Mouse (Mus musculus): ENCODE measurements around the gene Ssbp3. TPM values are rescaled to one million over a fixed set of nuclear protein-coding genes. Genes with fewer than 3 reads are reported as not detected.

Gene Ssbp3
- polyA plus RNA-seq, 1 experiment = 145 TPM

DNA sequence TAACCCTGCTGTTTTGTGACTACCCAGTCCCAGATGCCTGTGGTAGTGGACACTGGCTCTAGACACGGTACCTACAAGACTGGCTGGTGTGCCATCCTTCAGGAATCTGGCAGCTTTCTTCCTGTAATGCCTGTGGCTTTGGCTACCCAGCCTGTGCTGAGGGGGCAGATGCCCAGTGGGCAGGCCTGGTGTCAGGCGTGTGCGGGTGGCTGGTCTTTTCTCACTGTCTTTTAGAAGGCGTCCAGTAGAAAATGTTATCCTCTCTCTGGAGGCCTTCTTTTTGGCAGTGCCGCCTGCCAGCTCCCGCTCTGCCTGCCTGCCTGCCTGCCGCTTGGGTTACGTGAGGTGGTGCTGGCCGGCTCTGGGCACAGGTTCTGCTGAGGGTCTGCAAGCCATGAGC, 15.9 kb downstream of the Ssbp3 start:
- Histone ChIP-seq H3K27ac (ENCODE audit: insufficient read depth, low read length) (no peak overlapping the region), H3K4me3 (ENCODE audit: insufficient read depth, low read length) (no peak overlapping the region), H3K4me1 (ENCODE audit: control insufficient read depth, insufficient read depth, low read length) (peaks cover 4% of the 10 kb centered on the region; the same call in 1 of the 2 replicates)
- TF ChIP-seq POLR2A (IDR thresholded peaks at IDR 0.05; ENCODE audit: low read depth, low read length) (no peak), CTCF (IDR thresholded peaks at IDR 0.05; ENCODE audit: borderline replicate concordance, insufficient read depth, low read length) (no peak)

DNA sequence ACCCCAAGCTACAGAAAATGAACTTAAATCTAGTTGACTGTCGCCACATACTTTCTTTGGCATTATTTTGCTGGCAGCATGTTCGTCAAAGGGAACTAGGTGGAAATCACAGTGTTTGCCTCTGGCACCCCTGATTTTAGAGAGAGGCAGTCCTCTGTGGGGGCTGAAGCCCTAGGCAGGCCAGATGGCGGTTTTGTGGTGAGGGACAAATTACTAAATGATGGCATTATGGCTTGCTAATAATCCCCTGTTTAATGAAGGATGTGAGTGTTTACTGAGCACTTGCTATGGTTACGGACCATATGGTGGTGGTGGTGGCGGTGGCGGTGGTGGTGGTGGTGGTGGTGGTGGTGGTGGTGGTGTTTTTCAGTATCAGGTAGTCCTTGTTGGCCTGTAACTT, 16.5 kb downstream of the Ssbp3 start:
- peaks cover 4% of the 10 kb centered on the region; the same call in 1 of the 2 replicates for H3K4me1 ChIP-seq (ENCODE audit: control insufficient read depth, insufficient read depth, low read length)
- no peak overlapping the region for H3K27ac ChIP-seq (ENCODE audit: insufficient read depth, low read length)
- no peak for TF ChIP-seq POLR2A (IDR thresholded peaks at IDR 0.05; ENCODE audit: low read depth, low read length)
- no peak for TF ChIP-seq CTCF (IDR thresholded peaks at IDR 0.05; ENCODE audit: borderline replicate concordance, insufficient read depth, low read length)
- no peak overlapping the region for H3K4me3 ChIP-seq (ENCODE audit: insufficient read depth, low read length)

DNA sequence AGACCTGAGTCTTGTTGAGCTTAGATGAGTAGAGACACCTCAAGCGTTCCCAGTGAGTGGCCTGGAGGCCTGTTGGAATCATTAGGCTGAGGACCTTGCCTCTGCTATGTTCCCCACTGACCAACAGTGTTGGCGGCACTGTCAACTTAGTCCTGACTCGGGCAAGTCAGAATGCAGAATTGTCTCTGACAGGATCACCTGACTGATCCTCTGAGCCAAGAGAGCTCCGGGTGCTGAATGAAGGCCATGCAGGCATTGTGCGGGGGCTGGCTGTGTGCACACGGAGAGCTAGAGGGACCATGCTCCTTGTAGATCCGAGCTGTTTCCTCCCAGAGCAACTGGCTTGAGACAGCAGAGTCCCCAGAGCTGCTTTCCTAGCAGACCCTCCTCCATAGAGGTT, 18.5 kb downstream of the Ssbp3 start:
- no peak overlapping the region for H3K27ac ChIP-seq (ENCODE audit: insufficient read depth, low read length)
- TF ChIP-seq CTCF (IDR thresholded peaks at IDR 0.05; ENCODE audit: borderline replicate concordance, insufficient read depth, low read length) (no peak), POLR2A (IDR thresholded peaks at IDR 0.05; ENCODE audit: low read depth, low read length) (no peak)

GRCm38 (mm10) chr4:106932583-106932982, 22.1 kb downstream of the Ssbp3 start:
- no peak overlapping the region for H3K4me3 ChIP-seq (ENCODE audit: insufficient read depth, low read length)
- no peak overlapping the region for H3K27ac ChIP-seq (ENCODE audit: insufficient read depth, low read length)
- no peak for TF ChIP-seq POLR2A (IDR thresholded peaks at IDR 0.05; ENCODE audit: low read depth, low read length)
- TF ChIP-seq CTCF (IDR thresholded peaks at IDR 0.05; ENCODE audit: borderline replicate concordance, insufficient read depth, low read length) = no peak
- H3K4me1 ChIP-seq (ENCODE audit: control insufficient read depth, insufficient read depth, low read length) = 0 out of 2 replicates have a peak, but pooled peaks cover 4% of the 10 kb centered on the region

More for the DNA sequence above, 18.5 kb downstream of the Ssbp3 start:
- H3K4me1 ChIP-seq (ENCODE audit: control insufficient read depth, insufficient read depth, low read length) = peaks cover 4% of the 10 kb centered on the region; the same call in 1 of the 2 replicates
- H3K4me3 ChIP-seq (ENCODE audit: insufficient read depth, low read length) = no peak overlapping the region

- no peak overlapping the region for H3K4me3 ChIP-seq (ENCODE audit: insufficient read depth, low read length)
- TF ChIP-seq CTCF (IDR thresholded peaks at IDR 0.05; ENCODE audit: borderline replicate concordance, insufficient read depth, low read length) (no peak), POLR2A (IDR thresholded peaks at IDR 0.05; ENCODE audit: low read depth, low read length) (no peak)
- H3K27ac ChIP-seq (ENCODE audit: insufficient read depth, low read length) = no peak overlapping the region
- H3K4me1 ChIP-seq (ENCODE audit: control insufficient read depth, insufficient read depth, low read length) = 0 out of 2 replicates have a peak, but pooled peaks cover 6% of the 10 kb centered on the region
These were observed 23.4 kb downstream of the Ssbp3 start for GRCm38 (mm10) chr4:106933813-106934482.

DNA sequence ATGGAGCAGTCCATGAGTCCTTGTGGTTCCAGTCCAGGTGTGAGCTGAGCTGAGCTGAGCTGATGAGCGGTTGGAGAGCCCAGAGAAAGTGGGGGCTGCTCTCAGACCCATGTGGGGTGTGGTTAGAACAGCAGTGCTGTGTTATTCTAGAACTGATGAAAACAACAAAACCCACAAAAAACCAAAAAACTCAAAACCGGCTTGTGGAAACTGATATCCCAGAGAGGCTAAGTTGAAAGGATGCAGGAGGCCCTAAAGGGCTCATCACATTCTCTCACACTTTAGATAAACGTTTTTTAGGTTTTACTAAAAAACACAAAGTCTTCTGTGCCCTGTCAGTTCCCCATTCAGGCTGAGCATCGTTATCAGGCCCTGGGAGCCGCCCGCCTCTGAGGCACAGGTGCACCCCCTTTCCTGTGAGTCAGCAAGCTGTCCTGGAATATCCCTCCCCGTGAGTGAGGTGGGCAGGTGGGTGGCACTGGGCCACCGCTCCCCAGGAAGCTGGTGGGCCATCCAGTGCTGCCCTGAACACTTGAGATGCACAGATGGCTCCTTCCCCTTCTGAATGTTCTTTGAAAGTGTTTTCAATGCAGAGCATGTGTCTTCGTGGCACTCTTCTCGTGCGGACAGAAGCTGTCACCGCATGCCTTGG, 24.6 kb downstream of the Ssbp3 start:
- TF ChIP-seq CTCF (IDR thresholded peaks at IDR 0.05; ENCODE audit: borderline replicate concordance, insufficient read depth, low read length) = no peak
- TF ChIP-seq POLR2A (IDR thresholded peaks at IDR 0.05; ENCODE audit: low read depth, low read length) = no peak
- Histone ChIP-seq H3K4me3 (ENCODE audit: insufficient read depth, low read length) (no peak overlapping the region), H3K27ac (ENCODE audit: insufficient read depth, low read length) (no peak overlapping the region), H3K4me1 (ENCODE audit: control insufficient read depth, insufficient read depth, low read length) (0 out of 2 replicates have a peak, but pooled peaks cover 8% of the 10 kb centered on the region)

DNA sequence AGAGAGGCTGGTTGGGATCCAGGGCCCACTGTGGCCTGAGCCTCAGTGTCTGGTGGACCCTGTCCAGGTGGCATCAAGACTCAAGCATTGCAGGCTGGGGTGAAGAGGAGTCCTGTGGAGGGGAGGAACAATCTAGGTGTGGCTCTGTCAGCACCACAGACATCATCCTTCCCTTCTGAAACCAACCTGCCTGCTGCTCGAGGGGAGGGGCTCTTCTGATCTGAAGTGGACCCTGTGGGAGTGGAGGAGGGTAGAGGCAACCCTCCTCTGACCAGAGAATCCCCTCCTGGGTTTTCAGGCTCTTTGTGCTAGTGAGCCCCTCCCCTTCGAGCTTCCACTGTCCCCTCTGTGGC, 25.1 kb downstream of the Ssbp3 start:
- no peak for TF ChIP-seq CTCF (IDR thresholded peaks at IDR 0.05; ENCODE audit: borderline replicate concordance, insufficient read depth, low read length)
- no peak for TF ChIP-seq POLR2A (IDR thresholded peaks at IDR 0.05; ENCODE audit: low read depth, low read length)
- Histone ChIP-seq H3K27ac (ENCODE audit: insufficient read depth, low read length) (no peak overlapping the region), H3K4me1 (ENCODE audit: control insufficient read depth, insufficient read depth, low read length) (0 out of 2 replicates have a peak, but pooled peaks cover 8% of the 10 kb centered on the region), H3K4me3 (ENCODE audit: insufficient read depth, low read length) (no peak overlapping the region)

DNA sequence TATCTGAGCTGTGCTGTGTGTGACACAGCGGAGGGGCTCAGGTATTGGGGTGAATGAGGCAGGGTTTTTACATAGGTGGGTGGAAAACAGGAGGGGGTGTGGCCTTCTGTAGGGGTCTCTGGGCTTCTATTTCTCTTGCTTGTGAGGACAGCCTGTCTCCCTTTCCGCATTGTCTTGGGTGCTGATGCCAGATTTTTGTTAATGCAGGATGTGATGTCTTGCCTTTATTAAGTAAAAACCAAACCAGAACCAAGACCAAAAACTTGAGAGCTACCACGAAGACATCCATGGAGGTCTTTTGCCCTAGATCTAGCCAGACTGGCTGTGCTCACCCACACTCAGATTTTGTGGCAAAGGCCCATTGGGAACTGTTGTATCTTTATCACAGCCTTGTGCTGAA, 25.5 kb downstream of the Ssbp3 start:
- no peak for TF ChIP-seq POLR2A (IDR thresholded peaks at IDR 0.05; ENCODE audit: low read depth, low read length)
- no peak for TF ChIP-seq CTCF (IDR thresholded peaks at IDR 0.05; ENCODE audit: borderline replicate concordance, insufficient read depth, low read length)
- Histone ChIP-seq H3K4me3 (ENCODE audit: insufficient read depth, low read length) (no peak overlapping the region), H3K4me1 (ENCODE audit: control insufficient read depth, insufficient read depth, low read length) (0 out of 2 replicates have a peak, but pooled peaks cover 8% of the 10 kb centered on the region), H3K27ac (ENCODE audit: insufficient read depth, low read length) (no peak overlapping the region)

DNA sequence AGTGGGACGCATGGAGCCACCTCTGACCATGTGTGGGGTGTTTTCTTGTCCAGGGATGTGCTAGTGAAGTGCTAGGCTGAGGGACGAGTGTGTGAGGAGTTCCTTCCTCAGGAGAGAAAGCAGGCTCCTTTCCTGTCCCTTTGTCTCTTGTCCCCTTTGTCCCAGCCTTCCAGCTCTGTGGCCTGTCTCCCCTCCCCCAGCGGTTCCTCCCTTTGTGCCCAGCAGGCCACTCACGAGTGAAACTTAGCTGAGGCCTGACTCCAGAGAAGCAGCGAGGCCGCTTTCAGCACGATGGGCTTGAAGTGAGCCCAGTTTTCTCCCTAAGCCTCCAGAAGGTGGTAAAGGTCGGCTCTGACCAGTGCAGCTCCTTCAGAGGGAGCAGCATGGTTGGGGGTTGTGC, 26.2 kb downstream of the Ssbp3 start:
- TF ChIP-seq CTCF (IDR thresholded peaks at IDR 0.05; ENCODE audit: borderline replicate concordance, insufficient read depth, low read length) (no peak), POLR2A (IDR thresholded peaks at IDR 0.05; ENCODE audit: low read depth, low read length) (no peak)
- no peak overlapping the region for H3K27ac ChIP-seq (ENCODE audit: insufficient read depth, low read length)
- H3K4me3 ChIP-seq (ENCODE audit: insufficient read depth, low read length) = no peak overlapping the region
- 0 out of 2 replicates have a peak, but pooled peaks cover 8% of the 10 kb centered on the region for H3K4me1 ChIP-seq (ENCODE audit: control insufficient read depth, insufficient read depth, low read length)
